Mouse (Mus musculus): ENCODE measurements around the gene Arntl2. TPM values are rescaled to one million over a fixed set of nuclear protein-coding genes. Genes with fewer than 3 reads are reported as not detected.

Gene Arntl2
- polyA plus RNA-seq, 1 experiment from 2014 or later = 2.3 TPM

GRCm38 (mm10) chr6:146833485-146834314 is 37.8 kb downstream of the Arntl2 start:
- no peak overlapping the region for H3K4me3 ChIP-seq (replicated peaks; ENCODE audit: low read depth, low read length)
- H3K36me3 ChIP-seq (ENCODE audit: control insufficient read depth, insufficient read depth, low read length) = no peaks in the 10 kb centered on the region
- DNase-seq = peak; percentile 86
- no peak overlapping the region for H3K4me2 ChIP-seq (ENCODE audit: low read length)
- H3K4me1 ChIP-seq (ENCODE audit: control insufficient read depth, insufficient read depth, low read length) = no peaks in the 10 kb centered on the region
- 71% methylated on average over 6 of the region's 6 CpGs for WGBS
- H3K27ac ChIP-seq (replicated peaks; ENCODE audit: low read depth, low read length) = no peak overlapping the region
- no peaks in the 10 kb centered on the region for H3K9me3 ChIP-seq (ENCODE audit: control insufficient read depth, low read length)
- peak; percentile 76; the same call in 1 of the 2 replicates for ATAC-seq (ENCODE audit: low FRiP score, low TSS enrichment)
- H3K9ac ChIP-seq (replicated peaks; ENCODE audit: low read length) = no peak overlapping the region
- no peaks in the 10 kb centered on the region for H3K27me3 ChIP-seq (ENCODE audit: control insufficient read depth, insufficient read depth, low read length)

- no peak overlapping the region for H3K27ac ChIP-seq (replicated peaks; ENCODE audit: low read depth, low read length)
- 90% methylated on average over 3 of the region's 3 CpGs for WGBS
Observed at GRCm38 (mm10) chr6:146834342-146834741, 38.5 kb downstream of the Arntl2 start.

GRCm38 (mm10) chr6:146835784-146836183 is 39.9 kb downstream of the Arntl2 start:
- ATAC-seq (ENCODE audit: low FRiP score, low TSS enrichment) (no peak), DNase-seq (no peak)
- H3K9me3 ChIP-seq (ENCODE audit: control insufficient read depth, low read length) = no peaks in the 10 kb centered on the region
- no peak overlapping the region for H3K9ac ChIP-seq (replicated peaks; ENCODE audit: low read length)
- no peaks in the 10 kb centered on the region for H3K27me3 ChIP-seq (ENCODE audit: control insufficient read depth, insufficient read depth, low read length)
- no peaks in the 10 kb centered on the region for H3K4me1 ChIP-seq (ENCODE audit: control insufficient read depth, insufficient read depth, low read length)
- no peak overlapping the region for H3K4me2 ChIP-seq (ENCODE audit: low read length)
- no peak overlapping the region for H3K4me3 ChIP-seq (replicated peaks; ENCODE audit: low read depth, low read length)
- no peak overlapping the region for H3K27ac ChIP-seq (replicated peaks; ENCODE audit: low read depth, low read length)
- H3K36me3 ChIP-seq (ENCODE audit: control insufficient read depth, insufficient read depth, low read length) = no peaks in the 10 kb centered on the region
- 35% methylated on average over 4 of the region's 4 CpGs for WGBS

More at GRCm38 (mm10) chr6:146834342-146834741, 38.5 kb downstream of the Arntl2 start:
- no peaks in the 10 kb centered on the region for H3K4me1 ChIP-seq (ENCODE audit: control insufficient read depth, insufficient read depth, low read length)
- no peaks in the 10 kb centered on the region for H3K36me3 ChIP-seq (ENCODE audit: control insufficient read depth, insufficient read depth, low read length)
- no peaks in the 10 kb centered on the region for H3K9me3 ChIP-seq (ENCODE audit: control insufficient read depth, low read length)
- ATAC-seq (ENCODE audit: low FRiP score, low TSS enrichment) (no peak), DNase-seq (no peak)
- no peaks in the 10 kb centered on the region for H3K27me3 ChIP-seq (ENCODE audit: control insufficient read depth, insufficient read depth, low read length)
- no peak overlapping the region for H3K4me2 ChIP-seq (ENCODE audit: low read length)
- H3K4me3 ChIP-seq (replicated peaks; ENCODE audit: low read depth, low read length) = no peak overlapping the region
- no peak overlapping the region for H3K9ac ChIP-seq (replicated peaks; ENCODE audit: low read length)

- Histone ChIP-seq H3K27me3 (ENCODE audit: control insufficient read depth, insufficient read depth, low read length) (no peaks in the 10 kb centered on the region), H3K4me2 (ENCODE audit: low read length) (no peak overlapping the region), H3K9me3 (ENCODE audit: control insufficient read depth, low read length) (no peaks in the 10 kb centered on the region), H3K4me3 (replicated peaks; ENCODE audit: low read depth, low read length) (no peak overlapping the region), H3K36me3 (ENCODE audit: control insufficient read depth, insufficient read depth, low read length) (no peaks in the 10 kb centered on the region), H3K4me1 (ENCODE audit: control insufficient read depth, insufficient read depth, low read length) (no peaks in the 10 kb centered on the region), H3K27ac (replicated peaks; ENCODE audit: low read depth, low read length) (no peak overlapping the region), H3K9ac (replicated peaks; ENCODE audit: low read length) (no peak overlapping the region)
- ATAC-seq (ENCODE audit: low FRiP score, low TSS enrichment) (no peak), DNase-seq (no peak)
- 85% methylated on average over 7 of the region's 7 CpGs for WGBS
Observed at GRCm38 (mm10) chr6:146837316-146837715, 41.5 kb downstream of the Arntl2 start.

- WGBS = 93% methylated on average over 5 of the region's 5 CpGs
- H3K4me3 ChIP-seq (replicated peaks; ENCODE audit: low read depth, low read length) = no peak overlapping the region
- no peak overlapping the region for H3K9ac ChIP-seq (replicated peaks; ENCODE audit: low read length)
- no peaks in the 10 kb centered on the region for H3K9me3 ChIP-seq (ENCODE audit: control insufficient read depth, low read length)
- no peak for ATAC-seq (ENCODE audit: low FRiP score, low TSS enrichment)
- no peaks in the 10 kb centered on the region for H3K27me3 ChIP-seq (ENCODE audit: control insufficient read depth, insufficient read depth, low read length)
- no peaks in the 10 kb centered on the region for H3K4me1 ChIP-seq (ENCODE audit: control insufficient read depth, insufficient read depth, low read length)
- no peak overlapping the region for H3K4me2 ChIP-seq (ENCODE audit: low read length)
- H3K36me3 ChIP-seq (ENCODE audit: control insufficient read depth, insufficient read depth, low read length) = no peaks in the 10 kb centered on the region
- H3K27ac ChIP-seq (replicated peaks; ENCODE audit: low read depth, low read length) = no peak overlapping the region
- DNase-seq = no peak
Observed at GRCm38 (mm10) chr6:146838366-146838765, 42.5 kb downstream of the Arntl2 start.

GRCm38 (mm10) chr6:146838863-146839262 is 43.0 kb downstream of the Arntl2 start:
- no peak overlapping the region for H3K27ac ChIP-seq (replicated peaks; ENCODE audit: low read depth, low read length)
- no peaks in the 10 kb centered on the region for H3K36me3 ChIP-seq (ENCODE audit: control insufficient read depth, insufficient read depth, low read length)
- ATAC-seq (ENCODE audit: low FRiP score, low TSS enrichment) = no peak
- DNase-seq = no peak
- H3K9me3 ChIP-seq (ENCODE audit: control insufficient read depth, low read length) = no peaks in the 10 kb centered on the region
- no peak overlapping the region for H3K4me3 ChIP-seq (replicated peaks; ENCODE audit: low read depth, low read length)
- H3K4me1 ChIP-seq (ENCODE audit: control insufficient read depth, insufficient read depth, low read length) = no peaks in the 10 kb centered on the region
- H3K9ac ChIP-seq (replicated peaks; ENCODE audit: low read length) = no peak overlapping the region
- 89% methylated on average over 4 of the region's 4 CpGs for WGBS
- no peaks in the 10 kb centered on the region for H3K27me3 ChIP-seq (ENCODE audit: control insufficient read depth, insufficient read depth, low read length)
- no peak overlapping the region for H3K4me2 ChIP-seq (ENCODE audit: low read length)

GRCm38 (mm10) chr6:146844867-146845266 is 49.0 kb downstream of the Arntl2 start:
- DNase-seq = no peak
- H3K4me3 ChIP-seq (replicated peaks; ENCODE audit: low read depth, low read length) = no peak overlapping the region
- ATAC-seq (ENCODE audit: low FRiP score, low TSS enrichment) = no peak
- H3K27me3 ChIP-seq (ENCODE audit: control insufficient read depth, insufficient read depth, low read length) = no peaks in the 10 kb centered on the region
- no peak overlapping the region for H3K4me2 ChIP-seq (ENCODE audit: low read length)
- H3K9ac ChIP-seq (replicated peaks; ENCODE audit: low read length) = no peak overlapping the region
- H3K27ac ChIP-seq (replicated peaks; ENCODE audit: low read depth, low read length) = no peak overlapping the region
- WGBS = 81% methylated on average over 6 of the region's 6 CpGs
- no peaks in the 10 kb centered on the region for H3K4me1 ChIP-seq (ENCODE audit: control insufficient read depth, insufficient read depth, low read length)
- no peaks in the 10 kb centered on the region for H3K36me3 ChIP-seq (ENCODE audit: control insufficient read depth, insufficient read depth, low read length)
- H3K9me3 ChIP-seq (ENCODE audit: control insufficient read depth, low read length) = no peaks in the 10 kb centered on the region

- H3K4me3 ChIP-seq (replicated peaks; ENCODE audit: low read depth, low read length) = no peak overlapping the region
- no peaks in the 10 kb centered on the region for H3K9me3 ChIP-seq (ENCODE audit: control insufficient read depth, low read length)
- no peak overlapping the region for H3K4me2 ChIP-seq (ENCODE audit: low read length)
- H3K9ac ChIP-seq (replicated peaks; ENCODE audit: low read length) = no peak overlapping the region
- H3K4me1 ChIP-seq (ENCODE audit: control insufficient read depth, insufficient read depth, low read length) = no peaks in the 10 kb centered on the region
- no peaks in the 10 kb centered on the region for H3K36me3 ChIP-seq (ENCODE audit: control insufficient read depth, insufficient read depth, low read length)
- H3K27me3 ChIP-seq (ENCODE audit: control insufficient read depth, insufficient read depth, low read length) = no peaks in the 10 kb centered on the region
- DNase-seq (peak; percentile 10), ATAC-seq (ENCODE audit: low FRiP score, low TSS enrichment) (no peak)
- WGBS = 71% methylated on average over 5 of the region's 5 CpGs
- no peak overlapping the region for H3K27ac ChIP-seq (replicated peaks; ENCODE audit: low read depth, low read length)
Observed at GRCm38 (mm10) chr6:146845347-146845746, 49.5 kb downstream of the Arntl2 start.

Measured in midbrain, embryonic 14.5 days (tissue).